Mouse (Mus musculus) liver, embryonic 12.5 days (tissue): ENCODE results near the gene Gdap1l1. TPM values are rescaled to one million over a fixed set of nuclear protein-coding genes. Genes with fewer than 3 reads are reported as not detected.
"Not testable (repeated sequence)": the region's sequence is repeated elsewhere in the genome, so short reads cannot be mapped to it uniquely, and the experiment has no call there.

Experiments used
- ATAC-seq: fragments of 200-750 bp; cut with Nextera tagmentation; 2 replicates; pipeline ENCODE4 v1.8.0; 2017; ENCODE audit warnings: moderate number of reproducible peaks, mild to moderate bottlenecking, moderate library complexity
- H3K27ac ChIP-seq: fragments of 300-500 bp; sonication (generic); 2 replicates; pipeline ENCODE4 v1.5.1; 2016; ENCODE audit warnings: mild to moderate bottlenecking
- H3K27me3 ChIP-seq: fragments of 300-500 bp; sonication (generic); replicated peaks from 2 replicates; pipeline ENCODE4 v1.6.1; 2016; ENCODE audit warnings: mild to moderate bottlenecking, moderate library complexity
- H3K36me3 ChIP-seq: fragments of 300-500 bp; sonication (generic); 2 replicates; pipeline ENCODE4 v1.6.1; 2016; ENCODE audit warnings: mild to moderate bottlenecking, moderate library complexity
- H3K4me1 ChIP-seq: fragments of 300-500 bp; sonication (generic); 2 replicates; pipeline ENCODE4 v1.6.1; 2016
- H3K4me2 ChIP-seq: fragments of 300-500 bp; sonication (generic); 2 replicates; pipeline ENCODE4 v1.6.1; 2016; ENCODE audit warnings: mild to moderate bottlenecking, moderate library complexity
- H3K4me3 ChIP-seq: fragments of 300-500 bp; sonication (generic); 2 replicates; pipeline ENCODE4 v1.5.1; 2016; ENCODE audit warnings: mild to moderate bottlenecking, moderate library complexity
- H3K9ac ChIP-seq: fragments of 300-500 bp; sonication (generic); 2 replicates; pipeline ENCODE4 v1.6.1; 2016; ENCODE audit warnings: mild to moderate bottlenecking, moderate library complexity
- H3K9me3 ChIP-seq: fragments of 300-500 bp; sonication (generic); replicated peaks from 2 replicates; pipeline ENCODE4 v1.6.1; 2016; ENCODE audit warnings: mild to moderate bottlenecking, moderate library complexity
- WGBS: fragments of 180-500 bp; shearing (Covaris S2); methylation state at CpG from one replicate; pipeline ENCODE4 v1.1.7; 2016; ENCODE audit not compliant: insufficient replicate concordance; 5-methylcytosine and 5-hydroxymethylcytosine counted together
- polyA plus RNA-seq: library from polyadenylated mRNA; unstranded; fragments of >200 nt; fragmentation: Nextera tagmentation; extraction: Ambion mirVana; gene quantifications from 2 replicates; pipeline ENCODE4 v1.2.1, GENCODE M21; 2016

Gene Gdap1l1
- polyA plus RNA-seq, 1 experiment from 2014 or later: 0.36 TPM

DNA sequence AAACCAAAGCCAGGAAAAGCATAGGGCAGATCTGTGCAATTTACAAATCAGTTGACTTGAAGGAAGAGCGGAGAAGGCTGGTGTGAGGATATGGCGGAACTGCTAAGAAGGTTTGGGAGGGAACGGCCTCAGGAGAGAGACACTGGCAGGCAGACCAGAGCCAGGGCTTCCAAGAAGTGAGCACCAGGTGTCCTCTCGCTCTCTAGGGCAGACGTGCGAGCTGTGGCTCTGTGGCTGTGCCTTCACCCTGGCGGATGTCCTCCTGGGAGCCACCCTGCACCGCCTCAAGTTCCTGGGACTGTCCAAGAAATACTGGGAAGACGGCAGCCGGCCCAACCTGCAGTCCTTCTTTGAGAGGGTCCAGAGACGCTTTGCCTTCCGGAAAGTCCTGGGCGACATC, 15.1 kb downstream of the Gdap1l1 start:
- Histone ChIP-seq H3K27ac (no peak overlapping the region), H3K4me1 (0 out of 2 replicates have a peak, but pooled peaks cover 2% of the 10 kb centered on the region), H3K36me3 (no peaks in the 10 kb centered on the region), H3K9ac (no peak overlapping the region), H3K4me2 (no peak overlapping the region), H3K27me3 (peaks cover 26% of the 10 kb centered on the region), H3K9me3 (no peaks in the 10 kb centered on the region), H3K4me3 (no peak overlapping the region)
- ATAC-seq: no peak
- 76% methylated on average over 13 of the region's 13 CpGs for WGBS

DNA sequence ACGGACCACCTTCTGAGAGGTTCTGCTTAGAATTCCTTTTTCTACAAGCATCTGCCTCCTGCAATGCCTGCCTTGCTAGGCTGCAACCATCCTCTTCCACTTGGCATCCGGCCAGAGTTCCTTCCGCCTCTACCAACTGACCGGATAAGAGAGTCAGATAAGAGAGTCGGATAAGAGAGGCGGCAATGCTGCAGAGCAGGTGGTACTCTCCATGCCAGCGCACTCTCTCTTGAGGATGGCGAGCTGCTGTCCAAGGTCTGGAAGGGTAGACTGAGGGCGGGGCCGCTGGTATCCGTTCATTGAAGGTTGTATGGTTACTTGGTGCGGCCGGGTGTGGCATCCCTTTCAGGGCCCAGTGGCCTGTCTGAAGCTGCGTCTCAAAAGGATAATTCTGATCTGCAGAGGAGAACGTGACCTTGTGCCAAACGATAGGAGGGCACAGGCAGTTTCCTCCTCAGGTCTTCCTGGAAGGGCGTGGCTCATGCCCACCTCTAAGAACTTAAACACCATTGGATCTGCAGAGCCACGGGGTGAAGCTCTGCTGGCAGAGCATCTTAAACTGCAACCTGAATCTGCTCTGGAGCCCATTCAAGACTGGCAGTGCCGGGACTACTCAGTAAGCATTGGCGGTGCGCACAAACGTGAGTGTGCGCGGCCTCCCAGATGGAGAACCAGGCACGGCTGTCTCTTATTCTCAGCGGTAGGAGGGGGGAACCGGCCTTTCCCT, 20.4 kb downstream of the Gdap1l1 start:
- Histone ChIP-seq H3K4me1 (0 out of 2 replicates have a peak, but pooled peaks cover 5% of the 10 kb centered on the region), H3K9ac (no peak overlapping the region), H3K4me2 (no peak overlapping the region), H3K9me3 (no peaks in the 10 kb centered on the region), H3K4me3 (no peak overlapping the region), H3K36me3 (no peaks in the 10 kb centered on the region), H3K27ac (no peak overlapping the region), H3K27me3 (peaks cover 38% of the 10 kb centered on the region)
- ATAC-seq: no peak
- 29% methylated on average over 27 of the region's 27 CpGs for WGBS

GRCm38 (mm10) chr2:163459380-163459779, 21.1 kb downstream of the Gdap1l1 start:
- 34% methylated on average over 10 of the region's 10 CpGs for WGBS
- Histone ChIP-seq H3K36me3 (no peaks in the 10 kb centered on the region), H3K4me1 (0 out of 2 replicates have a peak, but pooled peaks cover 5% of the 10 kb centered on the region), H3K27me3 (peaks cover 36% of the 10 kb centered on the region), H3K4me3 (no peak overlapping the region), H3K4me2 (no peak overlapping the region), H3K9ac (no peak overlapping the region), H3K27ac (no peak overlapping the region), H3K9me3 (no peaks in the 10 kb centered on the region)
- no peak for ATAC-seq

DNA sequence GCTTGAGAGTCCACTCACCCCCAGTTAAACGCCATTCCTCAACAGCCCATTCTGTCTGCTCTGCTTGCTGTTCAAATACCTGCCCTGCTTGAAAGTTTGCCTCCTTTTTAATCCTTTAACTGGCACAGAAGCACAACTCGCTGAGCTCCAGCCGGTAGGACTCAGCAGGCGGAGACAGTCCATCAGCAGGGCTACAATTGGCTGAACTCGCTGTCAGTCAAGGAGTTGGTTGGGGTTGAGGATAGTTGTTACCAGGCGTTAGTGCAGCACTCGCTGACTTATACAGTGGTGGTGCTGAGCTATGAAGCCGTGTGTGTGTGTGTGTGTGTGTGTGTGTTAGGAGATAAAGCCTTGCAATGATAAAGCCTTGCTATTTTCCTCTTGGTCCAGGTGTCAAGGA, 22.3 kb downstream of the Gdap1l1 start:
- WGBS: 71% methylated on average over 8 of the region's 8 CpGs
- H3K9me3 ChIP-seq: no peaks in the 10 kb centered on the region
- H3K4me3 ChIP-seq: no peak overlapping the region
- no peak overlapping the region for H3K4me2 ChIP-seq
- no peaks in the 10 kb centered on the region for H3K36me3 ChIP-seq
- no peak overlapping the region for H3K9ac ChIP-seq
- 0 out of 2 replicates have a peak, but pooled peaks cover 5% of the 10 kb centered on the region for H3K4me1 ChIP-seq
- ATAC-seq: no peak
- peaks cover 36% of the 10 kb centered on the region for H3K27me3 ChIP-seq
- no peak overlapping the region for H3K27ac ChIP-seq

GRCm38 (mm10) chr2:163461307-163461706, 23.0 kb downstream of the Gdap1l1 start:
- not testable (repeated sequence) for H3K4me1 ChIP-seq, H3K9me3 ChIP-seq, H3K27ac ChIP-seq, ATAC-seq, H3K36me3 ChIP-seq, H3K4me2 ChIP-seq, H3K9ac ChIP-seq, H3K4me3 ChIP-seq
- WGBS: 81% methylated on average over 9 of the region's 9 CpGs
- peaks cover 36% of the 10 kb centered on the region for H3K27me3 ChIP-seq

GRCm38 (mm10) chr2:163462386-163462785, 24.1 kb downstream of the Gdap1l1 start:
- H3K4me3 ChIP-seq: no peak overlapping the region
- no peak for ATAC-seq
- WGBS: 51% methylated on average over 5 of the region's 5 CpGs
- H3K4me1 ChIP-seq: 0 out of 2 replicates have a peak, but pooled peaks cover 5% of the 10 kb centered on the region
- no peak overlapping the region for H3K9ac ChIP-seq
- H3K4me2 ChIP-seq: no peak overlapping the region
- no peaks in the 10 kb centered on the region for H3K9me3 ChIP-seq
- H3K27ac ChIP-seq: no peak overlapping the region
- H3K36me3 ChIP-seq: peaks cover 5% of the 10 kb centered on the region; the same call in 1 of the 2 replicates
- peaks cover 32% of the 10 kb centered on the region for H3K27me3 ChIP-seq

DNA sequence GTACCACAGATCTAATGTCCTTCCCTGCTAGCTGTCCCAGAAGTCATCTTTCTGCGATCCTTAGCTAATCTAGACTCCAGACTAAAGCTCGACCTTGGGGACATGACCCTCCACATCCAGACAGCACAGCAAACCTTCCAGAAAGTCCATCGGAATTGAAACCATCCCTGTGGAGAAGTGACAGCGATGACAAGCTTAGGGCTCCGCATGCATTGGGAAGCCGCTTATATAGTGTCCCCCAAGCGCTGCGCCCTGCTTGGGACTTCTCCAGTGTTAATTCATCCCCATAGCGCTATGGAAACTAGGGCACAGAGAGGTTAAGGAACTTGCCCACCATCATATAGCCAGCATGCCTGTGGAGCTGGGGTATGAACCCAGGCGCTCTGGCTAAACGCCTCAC, 24.5 kb downstream of the Gdap1l1 start:
- no peaks in the 10 kb centered on the region for H3K9me3 ChIP-seq
- H3K4me2 ChIP-seq: no peak overlapping the region
- no peak overlapping the region for H3K27ac ChIP-seq
- peaks cover 8% of the 10 kb centered on the region for H3K36me3 ChIP-seq
- ATAC-seq: no peak
- no peak overlapping the region for H3K4me3 ChIP-seq
- H3K4me1 ChIP-seq: 0 out of 2 replicates have a peak, but pooled peaks cover 5% of the 10 kb centered on the region
- H3K27me3 ChIP-seq: peaks cover 29% of the 10 kb centered on the region
- H3K9ac ChIP-seq: no peak overlapping the region
- WGBS: 70% methylated on average over 11 of the region's 11 CpGs

GRCm38 (mm10) chr2:163463251-163463769, 25.0 kb downstream of the Gdap1l1 start:
- Histone ChIP-seq H3K36me3 (peaks cover 13% of the 10 kb centered on the region), H3K27me3 (peaks cover 24% of the 10 kb centered on the region), H3K9me3 (no peaks in the 10 kb centered on the region), H3K27ac (no peak overlapping the region), H3K4me2 (no peak overlapping the region), H3K4me3 (no peak overlapping the region), H3K9ac (no peak overlapping the region), H3K4me1 (0 out of 2 replicates have a peak, but pooled peaks cover 4% of the 10 kb centered on the region)
- ATAC-seq: no peak
- 48% methylated on average over 10 of the region's 10 CpGs for WGBS

DNA sequence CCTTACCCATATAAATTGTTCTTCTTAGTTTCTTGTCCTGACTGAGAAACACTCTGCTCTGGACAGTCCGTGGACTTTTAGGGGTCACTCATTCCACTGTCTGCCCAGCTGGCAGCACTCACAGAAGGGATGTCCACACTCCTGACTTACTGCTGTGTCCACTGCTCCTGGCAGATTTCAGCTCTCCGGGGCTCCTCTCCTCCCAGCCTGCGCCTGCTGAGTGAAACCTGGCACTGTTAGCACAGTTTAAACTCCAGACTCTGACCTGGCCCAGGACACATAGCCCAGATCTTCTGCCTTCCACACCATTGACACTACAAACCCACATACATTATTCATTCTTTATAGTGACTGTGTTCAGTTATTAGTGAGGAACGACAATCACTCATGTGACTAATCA, 25.7 kb downstream of the Gdap1l1 start:
- Histone ChIP-seq H3K27ac (no peak overlapping the region), H3K9me3 (no peaks in the 10 kb centered on the region), H3K4me3 (no peak overlapping the region), H3K4me1 (no peaks in the 10 kb centered on the region), H3K4me2 (no peak overlapping the region), H3K36me3 (peaks cover 19% of the 10 kb centered on the region), H3K27me3 (peaks cover 17% of the 10 kb centered on the region), H3K9ac (no peak overlapping the region)
- WGBS: 70% methylated on average over 4 of the region's 4 CpGs
- ATAC-seq: no peak

GRCm38 (mm10) chr2:163464562-163464961, 26.3 kb downstream of the Gdap1l1 start:
- Histone ChIP-seq H3K9me3 (no peaks in the 10 kb centered on the region), H3K4me3 (no peak overlapping the region), H3K27ac (no peak overlapping the region), H3K9ac (no peak overlapping the region), H3K36me3 (peaks cover 25% of the 10 kb centered on the region), H3K4me1 (no peaks in the 10 kb centered on the region), H3K4me2 (no peak overlapping the region), H3K27me3 (peaks cover 12% of the 10 kb centered on the region)
- WGBS: 70% methylated on average over 6 of the region's 6 CpGs
- ATAC-seq: no peak

DNA sequence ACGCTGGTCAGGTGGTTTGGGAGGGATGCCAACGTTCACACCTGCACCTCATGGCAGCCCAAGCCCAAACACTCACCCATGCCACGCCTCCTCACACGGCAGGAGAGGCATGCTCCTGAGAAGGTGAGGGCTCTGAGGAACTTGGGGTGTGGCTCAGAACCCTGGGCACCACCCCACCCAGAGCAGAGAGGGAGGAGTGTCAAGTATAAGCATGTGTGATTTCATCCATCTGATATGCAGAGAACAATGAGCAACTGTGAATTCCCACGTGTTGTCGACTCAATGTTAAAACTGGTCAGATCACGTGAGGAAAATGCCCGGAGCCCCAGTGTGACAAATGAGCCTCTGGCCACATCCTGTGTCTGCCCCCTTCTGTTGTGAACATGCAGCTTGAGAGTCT, 28.5 kb downstream of the Gdap1l1 start:
- Histone ChIP-seq H3K36me3 (peaks cover 29% of the 10 kb centered on the region), H3K9ac (no peak overlapping the region), H3K4me3 (no peak overlapping the region), H3K27me3 (no peaks in the 10 kb centered on the region), H3K9me3 (no peaks in the 10 kb centered on the region), H3K4me1 (peaks cover 13% of the 10 kb centered on the region), H3K4me2 (no peak overlapping the region), H3K27ac (no peak overlapping the region)
- ATAC-seq: no peak
- WGBS: 60% methylated on average over 8 of the region's 8 CpGs

DNA sequence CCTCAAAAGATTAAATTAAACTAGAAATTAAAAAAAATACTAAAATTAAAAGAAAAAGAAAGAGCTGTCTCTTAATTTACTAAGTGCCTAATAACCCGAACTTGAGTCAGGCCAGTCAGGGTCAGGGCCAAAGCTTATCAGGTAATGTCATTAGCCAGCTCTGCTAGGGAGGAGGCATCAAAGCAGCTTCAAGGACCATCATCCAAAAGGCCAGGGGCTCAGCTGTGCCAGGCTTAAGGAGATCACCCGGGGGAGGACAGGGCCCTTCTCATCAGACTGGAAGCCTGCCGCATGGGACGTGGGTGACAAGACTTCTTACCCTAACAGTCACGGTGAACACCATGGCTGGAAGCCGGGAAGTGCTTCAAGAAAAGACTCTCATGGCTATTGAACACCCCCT, 29.3 kb downstream of the Gdap1l1 start:
- Histone ChIP-seq H3K27me3 (no peaks in the 10 kb centered on the region), H3K9me3 (no peaks in the 10 kb centered on the region), H3K36me3 (peaks cover 29% of the 10 kb centered on the region), H3K27ac (no peak overlapping the region), H3K4me2 (no peak overlapping the region), H3K9ac (no peak overlapping the region), H3K4me3 (no peak overlapping the region), H3K4me1 (peaks cover 16% of the 10 kb centered on the region)
- WGBS: 78% methylated on average over 6 of the region's 6 CpGs
- ATAC-seq: no peak
